In the genomic region with DNA sequence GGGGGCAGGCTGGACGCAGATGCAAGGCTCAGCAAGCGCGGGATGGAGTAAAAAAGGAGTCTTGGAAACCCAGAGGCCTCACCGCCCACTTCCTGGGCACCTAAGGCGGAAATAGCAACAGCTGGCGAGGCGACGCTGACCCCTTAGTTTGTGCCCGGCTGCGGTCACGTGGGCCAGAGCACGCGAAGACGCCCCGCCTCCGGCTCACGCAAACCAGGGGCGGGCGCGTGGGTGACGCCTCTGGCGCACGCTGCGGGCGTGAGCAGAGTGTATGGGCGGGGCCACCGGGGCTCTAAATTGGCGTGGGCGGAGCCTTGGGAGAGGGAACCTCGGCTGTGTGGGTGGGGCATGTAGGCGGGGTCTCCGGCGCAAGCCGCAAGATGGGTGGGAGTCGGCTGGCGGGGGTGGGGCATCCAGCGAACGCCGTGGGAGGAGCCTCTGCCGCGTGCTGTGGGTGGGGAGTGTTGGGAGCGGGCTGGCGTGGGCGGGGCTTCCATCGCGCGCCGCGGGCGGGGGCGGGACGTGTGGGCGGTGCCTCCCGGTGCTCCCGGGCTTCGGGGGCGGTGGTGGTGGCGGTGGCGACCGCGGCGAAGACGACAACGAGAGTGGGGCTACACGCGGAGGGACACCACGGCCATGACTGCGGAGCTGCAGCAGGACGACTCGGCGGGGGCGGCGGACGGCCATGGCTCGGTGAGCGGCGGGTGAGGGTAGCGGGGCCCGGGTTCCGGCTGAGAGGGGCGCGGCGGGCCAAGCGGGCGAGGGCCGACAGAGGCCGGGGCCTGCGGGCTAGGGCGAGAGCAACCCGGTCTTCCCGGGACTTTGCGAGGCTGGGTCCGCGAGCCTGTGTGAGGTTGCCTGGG, we compare ENCODE assay signal across 7 mouse cellular contexts. TPM values are rescaled to one million over a fixed set of nuclear protein-coding genes. Genes with fewer than 3 reads are reported as not detected.
DNase-seq lines count a peak whose midpoint lies in the region; ATAC-seq lines count a peak whose summit lies in the region.

Gene Usp28, plus strand, starts transcription at position 531 of the 863 bp plus-strand sequence.

- H3K4me1 ChIP-seq in embryonic facial prominence, embryonic 10.5 days: peaks cover 36% of the 10 kb centered on the region
- peaks cover 35% of the 10 kb centered on the region for H3K4me1 ChIP-seq in limb, embryonic 10.5 days
- H3K4me1 ChIP-seq in midbrain, embryonic 13.5 days (replicated peaks): peaks cover 40% of the 10 kb centered on the region

- peak; percentile 94 for ATAC-seq in granulocyte monocyte progenitor cell, adult 5-6 weeks (replicated peaks; ENCODE audit: poor library complexity, severe bottlenecking)
- ATAC-seq in midbrain, embryonic 13.5 days: peak; percentile 91

- peaks cover 12% of the 10 kb centered on the region for H3K36me3 ChIP-seq in embryonic facial prominence, embryonic 10.5 days (replicated peaks)
- H3K36me3 ChIP-seq in limb, embryonic 10.5 days: peaks cover 15% of the 10 kb centered on the region
- no peaks in the 10 kb centered on the region for H3K36me3 ChIP-seq in midbrain, embryonic 13.5 days

- peak within 1 kb of the TSS; percentile 83 for H3K9ac ChIP-seq in midbrain, embryonic 13.5 days (replicated peaks)

- H3K4me3 ChIP-seq in embryonic facial prominence, embryonic 10.5 days: peak within 1 kb of the TSS; percentile 82
- peak within 1 kb of the TSS; percentile 84 for H3K4me3 ChIP-seq in limb, embryonic 10.5 days
- H3K4me3 ChIP-seq in midbrain, embryonic 13.5 days (replicated peaks): peak within 1 kb of the TSS; percentile 78

- H3K27ac ChIP-seq in embryonic facial prominence, embryonic 10.5 days (replicated peaks): peak within 1 kb of the TSS; percentile 89
- H3K27ac ChIP-seq in limb, embryonic 10.5 days: peak within 1 kb of the TSS; percentile 90
- peak within 1 kb of the TSS; percentile 88 for H3K27ac ChIP-seq in midbrain, embryonic 13.5 days

- no peaks in the 10 kb centered on the region for H3K27me3 ChIP-seq in embryonic facial prominence, embryonic 10.5 days (replicated peaks; ENCODE audit: low read depth, poor library complexity, severe bottlenecking)
- H3K27me3 ChIP-seq in limb, embryonic 10.5 days (ENCODE audit: low read depth, poor library complexity, severe bottlenecking): no peaks in the 10 kb centered on the region
- H3K27me3 ChIP-seq in midbrain, embryonic 13.5 days: no peaks in the 10 kb centered on the region

- peak within 1 kb of the TSS; percentile 84 for H3K4me2 ChIP-seq in midbrain, embryonic 13.5 days (replicated peaks)

- DNase-seq in adrenal gland, postnatal 10 days: peak; percentile 100
- peak; percentile 100 for DNase-seq in embryonic facial prominence, embryonic 10.5 days (ENCODE audit: low spot score)
- DNase-seq in kidney, adult 11 months: peak; percentile 99
- peak; percentile 99 for DNase-seq in limb, embryonic 10.5 days (ENCODE audit: low spot score)
- DNase-seq in spleen, adult 12 weeks (ENCODE audit: low spot score): peak; percentile 97

- H3K9me3 ChIP-seq in embryonic facial prominence, embryonic 10.5 days: no peaks in the 10 kb centered on the region
- H3K9me3 ChIP-seq in limb, embryonic 10.5 days (replicated peaks): no peaks in the 10 kb centered on the region
- no peaks in the 10 kb centered on the region for H3K9me3 ChIP-seq in midbrain, embryonic 13.5 days

- WGBS in embryonic facial prominence, embryonic 10.5 days: under 1% methylated on average over 94 of the region's 94 CpGs
- under 1% methylated on average over 94 of the region's 94 CpGs for WGBS in limb, embryonic 10.5 days
- under 1% methylated on average over 78 of the region's 94 CpGs for WGBS in midbrain, embryonic 13.5 days

RNA-seq across cellular contexts. Expression of gene Usp28, which starts in this region (rescaled TPM):
- total RNA-seq in adrenal gland, postnatal 10 days (2021): 10 to 100 TPM; 18.1 to 27.1 TPM
- polyA plus RNA-seq in embryonic facial prominence, embryonic 10.5 days (2016; fragmentation: Nextera tagmentation; extraction: Ambion mirVana): 52.8 and 55.1 TPM in 2 replicates
- 16.5 and 17.2 TPM in 2 replicates for total RNA-seq in granulocyte monocyte progenitor cell, adult 5-6 weeks (2014; fragmentation: Nextera tagmentation)
- total RNA-seq in granulocyte monocyte progenitor cell, adult 5-6 weeks (2017): 10.0 and 17.4 TPM in 2 replicates
- polyA plus RNA-seq in limb, embryonic 10.5 days (2016; fragmentation: Nextera tagmentation; extraction: Ambion mirVana): 44.6 and 45.6 TPM in 2 replicates
- polyA plus RNA-seq in midbrain, embryonic 13.5 days (2015; fragmentation: Nextera tagmentation; extraction: Ambion mirVana): 34.7 and 40.4 TPM in 2 replicates

Comparison
In these comparisons a context has a peak if more than half of its experiments do, and no peak if none do; other contexts are left out.
1. Peak in every context shown above with its lines: DNase-seq, ATAC-seq, H3K4me3 ChIP-seq and H3K27ac ChIP-seq.